ENCODE assay signal across 19 mouse cellular contexts in the genomic region with DNA sequence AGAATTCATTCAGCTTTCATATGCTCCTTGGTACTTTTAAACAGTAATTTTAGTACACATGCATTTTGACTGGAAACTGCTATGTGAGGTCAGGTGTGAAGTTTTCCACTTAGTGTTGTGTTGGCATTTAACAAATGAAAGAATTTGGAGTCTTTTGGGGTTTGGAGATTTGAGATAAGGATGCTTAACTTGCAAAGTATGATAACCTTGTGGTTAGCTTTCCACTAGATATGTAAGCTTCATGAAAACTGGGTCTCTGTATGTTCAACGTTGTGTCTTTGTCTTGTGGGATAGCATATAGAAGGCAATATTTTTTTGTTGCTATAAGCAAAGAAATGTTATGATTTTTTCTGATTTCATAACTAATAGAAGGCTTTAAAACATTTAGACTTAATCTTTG.
"Had no signal": no experiment of that assay in that cellular context is flagged by ENCODE, and none has a peak within 500 bp of the region (broad histone marks: within the 10 kb centered on the region; RNA-seq: fewer than 3 reads in every experiment).

No protein-coding gene starts in this region.

- ATAC-seq: midbrain, embryonic 16.5 days had no signal

- H3K27me3 ChIP-seq: midbrain, embryonic 12.5 days; neural tube, embryonic 13.5 days; neural tube, embryonic 15.5 days had no signal

- H3K9me3 ChIP-seq: midbrain, embryonic 10.5 days; midbrain, embryonic 12.5 days; neural tube, embryonic 13.5 days; neural tube, embryonic 15.5 days had no signal

- H3K36me3 ChIP-seq: midbrain, embryonic 10.5 days; midbrain, embryonic 12.5 days; neural tube, embryonic 13.5 days; neural tube, embryonic 15.5 days had no signal

- H3K4me3 ChIP-seq: midbrain, embryonic 10.5 days; midbrain, embryonic 12.5 days; myocyte; neural tube, embryonic 13.5 days; neural tube, embryonic 15.5 days had no signal

- DNase-seq: lung, adult 18-20 months; lung, embryonic 14.5 days; lung, postnatal 10 days; lung, postnatal 4 days; midbrain, embryonic 14.5 days; retina, postnatal 1 day; right cerebral cortex, adult 18-20 months; right cerebral cortex, postnatal 25 days; right cerebral cortex, postnatal 4 days; spleen, adult 18-20 months; thymus, adult 18-20 months; thymus, postnatal 14 days; thymus, postnatal 36 days had no signal
